Mouse (Mus musculus): ENCODE results near the gene S100a5.

DNA sequence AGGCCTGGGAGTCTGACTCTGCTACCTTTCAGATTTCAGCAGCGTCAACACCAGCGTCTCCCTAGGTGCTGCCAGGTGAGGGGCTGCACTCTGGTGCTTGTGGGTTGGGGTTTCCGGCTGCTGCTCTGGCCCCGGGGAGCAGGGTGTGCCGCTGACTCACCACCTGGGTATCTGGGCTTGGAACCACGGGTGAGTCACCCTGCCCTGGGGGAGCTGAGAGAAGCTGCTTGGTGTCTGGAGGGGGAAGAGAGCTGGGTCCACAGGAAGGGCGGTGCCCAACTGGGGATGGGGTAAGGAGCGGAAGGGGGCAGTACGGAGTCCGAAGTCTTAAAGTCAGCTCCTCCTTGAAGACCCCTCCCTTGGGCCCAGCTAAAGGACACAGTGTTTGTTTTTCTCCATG is 21.4 kb upstream of the S100a5 start:
- TF ChIP-seq CTCF (IDR thresholded peaks at IDR 0.05; ENCODE audit: low read depth) (peak; percentile 26; the same call in 1 of the 2 replicates), EP300 (IDR thresholded peaks at IDR 0.05; ENCODE audit: low read depth) (no peak)
